Mouse (Mus musculus) hindbrain, embryonic 16.5 days (tissue): ENCODE results near the gene Olfr943. TPM values are rescaled to one million over a fixed set of nuclear protein-coding genes. Genes with fewer than 3 reads are reported as not detected.

Source experiments
- ATAC-seq: fragments of 200-750 bp; cut with Nextera tagmentation; 2 replicates; pipeline ENCODE4 v1.8.0; 2017; ENCODE audit warnings: moderate TSS enrichment, moderate library complexity
- H3K27ac ChIP-seq: fragments of 300-500 bp; sonication (generic); 2 replicates; pipeline ENCODE4 v1.5.1; 2014; ENCODE audit warnings: low read depth, mild to moderate bottlenecking, control low read depth, low read length, moderate library complexity
- H3K27me3 ChIP-seq: fragments of 300-500 bp; sonication (generic); replicated peaks from 2 replicates; pipeline ENCODE4 v1.6.1; 2014; ENCODE audit warnings: low read length; ENCODE audit not compliant: control insufficient read depth, insufficient read depth
- H3K36me3 ChIP-seq: fragments of 300-500 bp; sonication (generic); 2 replicates; pipeline ENCODE4 v1.6.1; 2014; ENCODE audit warnings: mild to moderate bottlenecking, low read length, moderate library complexity, mixed read lengths; ENCODE audit not compliant: control insufficient read depth, insufficient read depth
- H3K4me1 ChIP-seq: fragments of 300-500 bp; sonication (generic); 2 replicates; pipeline ENCODE4 v1.6.1; 2014; ENCODE audit warnings: low read depth, low read length; ENCODE audit not compliant: control insufficient read depth, insufficient read depth
- H3K4me2 ChIP-seq: fragments of 300-500 bp; sonication (generic); 2 replicates; pipeline ENCODE4 v1.6.1; 2014; ENCODE audit warnings: mild to moderate bottlenecking, low read length, control low read depth, moderate library complexity
- H3K4me3 ChIP-seq: fragments of 300-500 bp; sonication (generic); 2 replicates; pipeline ENCODE4 v1.5.1; 2014; ENCODE audit warnings: mild to moderate bottlenecking, low read length, control low read depth, moderate library complexity
- H3K9ac ChIP-seq: fragments of 300-500 bp; sonication (generic); 2 replicates; pipeline ENCODE4 v1.6.1; 2014; ENCODE audit warnings: low read depth, mild to moderate bottlenecking, control low read depth, low read length, moderate library complexity
- H3K9me3 ChIP-seq: fragments of 300-500 bp; sonication (generic); 2 replicates; pipeline ENCODE4 v1.6.1; 2014; ENCODE audit warnings: mild to moderate bottlenecking, low read length, moderate library complexity; ENCODE audit not compliant: control insufficient read depth
- WGBS: fragments of 180-500 bp; shearing (Covaris S2); extraction: QIAGEN DNeasy Blood & Tissue Kit; methylation state at CpG from one replicate; pipeline ENCODE4 v1.1.7; 2014; 5-methylcytosine and 5-hydroxymethylcytosine counted together
- polyA plus RNA-seq: library from polyadenylated mRNA; unstranded; fragments of >200 nt; fragmentation: Nextera tagmentation; extraction: Ambion mirVana; gene quantifications from 2 replicates; pipeline ENCODE4 v1.2.1, GENCODE M21; 2015

Gene Olfr943
- not detected in 2 replicates for polyA plus RNA-seq

DNA sequence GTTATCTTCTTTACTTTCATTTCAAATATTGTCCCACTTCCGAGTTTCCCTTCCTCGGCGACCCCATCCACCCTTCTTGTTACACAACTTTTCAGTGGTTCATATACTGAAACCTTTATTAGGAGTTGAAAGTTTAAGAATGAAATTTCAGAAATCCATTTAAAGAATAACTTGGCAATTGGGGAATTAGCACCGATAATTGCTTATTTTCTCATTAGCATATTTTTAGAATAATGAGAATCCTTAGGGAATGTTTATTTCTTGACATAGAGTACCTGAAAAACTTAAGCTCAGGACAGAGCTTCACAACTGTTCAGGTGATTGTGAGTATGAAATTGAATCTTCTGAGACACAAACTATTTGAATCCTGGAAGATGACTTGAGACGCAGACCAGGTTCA lies at the start of gene Olfr943:
TSS of gene Olfr943 (plus strand) at position 301 of the 400 bp plus-strand sequence.
- no peaks in the 10 kb centered on the region for H3K4me1 ChIP-seq
- H3K9ac ChIP-seq, result no peak within 1 kb of the TSS
- H3K36me3 ChIP-seq, result no peaks in the 10 kb centered on the region
- WGBS, result 95% methylated on average over 5 of the region's 5 CpGs
- ATAC-seq, result no peak
- no peak within 1 kb of the TSS for H3K4me3 ChIP-seq
- no peak within 1 kb of the TSS for H3K4me2 ChIP-seq
- no peaks in the 10 kb centered on the region for H3K9me3 ChIP-seq
- H3K27ac ChIP-seq, result no peak within 1 kb of the TSS
- no peaks in the 10 kb centered on the region for H3K27me3 ChIP-seq

DNA sequence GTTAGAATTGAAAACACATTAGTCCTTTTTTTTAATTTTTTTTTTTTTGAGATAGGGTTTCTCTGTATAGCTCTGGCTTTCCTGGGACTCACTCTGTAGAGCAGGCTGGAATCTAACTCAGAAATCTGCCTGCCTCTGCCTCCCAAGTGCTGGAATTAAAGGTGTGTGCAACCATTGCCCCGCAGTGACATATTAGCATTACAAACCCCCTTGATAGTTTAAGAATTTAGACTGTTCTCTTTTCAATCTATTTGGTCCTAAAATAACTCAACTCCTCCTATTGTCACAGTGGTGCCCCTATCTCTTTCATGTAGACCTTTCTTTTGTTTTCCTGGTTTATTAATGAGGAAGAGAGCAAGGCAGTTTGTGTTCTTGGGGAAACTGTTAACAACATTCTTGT lies 38.8 kb upstream of the Olfr943 start:
- H3K4me1 ChIP-seq, result no peaks in the 10 kb centered on the region
- H3K9me3 ChIP-seq, result no peaks in the 10 kb centered on the region
- no peaks in the 10 kb centered on the region for H3K27me3 ChIP-seq
- no peaks in the 10 kb centered on the region for H3K36me3 ChIP-seq
- H3K27ac ChIP-seq, result no peak overlapping the region
- WGBS, result 81% methylated on average over 1 of the region's 1 CpGs
- no peak overlapping the region for H3K4me2 ChIP-seq
- ATAC-seq, result no peak
- H3K9ac ChIP-seq, result no peak overlapping the region
- H3K4me3 ChIP-seq, result no peak overlapping the region

DNA sequence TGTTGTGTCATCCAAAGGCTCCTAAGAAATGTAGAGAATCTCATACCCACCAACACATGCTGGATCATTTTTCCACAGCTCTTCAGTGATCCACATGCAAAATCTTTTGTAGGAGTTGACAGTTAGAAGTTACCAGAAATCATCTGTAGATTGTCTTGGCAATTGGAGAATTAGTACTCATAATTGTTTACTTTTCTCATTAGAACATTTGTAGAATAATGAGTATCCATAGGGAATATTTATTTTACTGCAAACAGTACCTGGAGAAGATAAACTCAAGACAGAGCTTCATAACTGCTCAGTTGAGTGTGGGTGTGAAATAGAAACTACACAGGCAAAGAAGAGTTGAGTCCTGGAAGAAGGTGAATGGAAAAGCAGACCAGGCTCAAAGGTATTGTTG lies 38.3 kb upstream of the Olfr943 start, which contains the start of gene Olfr27:
TSS of gene Olfr27 (plus strand) at position 301 of the 400 bp plus-strand sequence.
- ATAC-seq, result no peak
- Histone ChIP-seq H3K4me3 (no peak within 1 kb of the TSS), H3K36me3 (no peaks in the 10 kb centered on the region), H3K4me2 (no peak within 1 kb of the TSS), H3K27ac (no peak within 1 kb of the TSS), H3K9me3 (no peaks in the 10 kb centered on the region), H3K9ac (no peak within 1 kb of the TSS), H3K4me1 (no peaks in the 10 kb centered on the region), H3K27me3 (no peaks in the 10 kb centered on the region)

DNA sequence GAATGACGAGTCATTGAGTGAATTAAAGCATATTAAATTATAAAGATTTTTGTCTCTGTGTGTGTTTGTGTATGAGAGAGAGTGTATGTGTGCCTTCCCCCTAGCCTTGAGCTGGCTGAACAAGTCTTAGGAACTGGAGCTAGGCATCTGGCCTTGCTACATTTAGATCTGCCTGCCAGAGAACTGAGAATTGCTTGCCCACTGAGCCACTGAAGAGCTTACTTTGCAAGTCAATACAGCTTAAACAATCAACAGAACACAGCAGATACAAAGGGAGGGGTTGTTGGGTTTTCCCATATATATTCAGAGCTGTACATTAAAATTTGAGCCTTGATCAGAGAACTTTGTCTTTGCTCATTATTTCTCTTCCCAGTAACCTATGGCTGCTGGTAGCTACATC lies 13.7 kb upstream of the Olfr943 start:
- Histone ChIP-seq H3K4me2 (no peak overlapping the region), H3K36me3 (no peaks in the 10 kb centered on the region), H3K9me3 (no peaks in the 10 kb centered on the region), H3K4me3 (no peak overlapping the region), H3K27ac (no peak overlapping the region), H3K4me1 (no peaks in the 10 kb centered on the region), H3K27me3 (no peaks in the 10 kb centered on the region), H3K9ac (no peak overlapping the region)
- WGBS, result 51% methylated on average over 1 of the region's 1 CpGs
- no peak for ATAC-seq

DNA sequence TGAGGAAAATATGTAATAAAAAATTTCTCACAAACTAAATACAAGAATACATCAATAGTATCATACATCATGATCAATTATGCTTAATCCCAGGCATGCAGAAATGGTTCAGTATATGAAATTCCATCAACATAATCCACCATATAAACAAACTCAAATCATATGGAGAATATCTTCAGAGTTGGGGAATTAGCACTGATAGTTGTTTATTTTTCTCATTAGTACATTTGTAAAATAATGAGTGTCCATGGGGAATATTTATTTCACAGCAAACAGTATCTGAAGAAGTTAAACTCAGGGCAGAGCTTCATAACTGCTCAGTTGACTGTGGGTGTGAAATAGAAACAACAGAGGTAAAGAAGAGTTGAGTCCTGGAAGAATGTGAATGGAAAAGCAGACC lies 35.5 kb downstream of the Olfr943 start, which contains the start of gene Olfr944:
TSS of gene Olfr944 (plus strand) at position 301 of the 400 bp plus-strand sequence.
- Histone ChIP-seq H3K9ac (no peak within 1 kb of the TSS), H3K36me3 (no peaks in the 10 kb centered on the region), H3K4me2 (no peak within 1 kb of the TSS), H3K27ac (no peak within 1 kb of the TSS), H3K27me3 (no peaks in the 10 kb centered on the region), H3K9me3 (no peaks in the 10 kb centered on the region), H3K4me3 (no peak within 1 kb of the TSS), H3K4me1 (no peaks in the 10 kb centered on the region)
- ATAC-seq, result no peak

Other genes with a start within 250 kb of the Olfr943 start
- not detected in 2 replicates for gene Olfr930, start 236.5 kb upstream of the Olfr943 start, polyA plus RNA-seq
- not detected in 2 replicates for gene Olfr933, start 194.0 kb upstream of the Olfr943 start, polyA plus RNA-seq
- not detected in 2 replicates for gene Olfr934, start 178.0 kb upstream of the Olfr943 start, polyA plus RNA-seq
- not detected in 2 replicates for gene Olfr935, start 166.6 kb upstream of the Olfr943 start, polyA plus RNA-seq
- not detected in 2 replicates for gene Olfr146, start 142.9 kb upstream of the Olfr943 start, polyA plus RNA-seq
- not detected in 2 replicates for gene Olfr937, start 101.4 kb upstream of the Olfr943 start, polyA plus RNA-seq
- not detected in 2 replicates for gene Olfr938, start 87.4 kb upstream of the Olfr943 start, polyA plus RNA-seq
- not detected in 2 replicates for gene Olfr27, start 38.2 kb upstream of the Olfr943 start, polyA plus RNA-seq
- not detected in 2 replicates for gene Olfr944, start 35.6 kb downstream of the Olfr943 start, polyA plus RNA-seq
- gene Olfr1537, start 83.7 kb downstream of the Olfr943 start, polyA plus RNA-seq, result not detected in 2 replicates
- gene Olfr945, start 110.5 kb downstream of the Olfr943 start, polyA plus RNA-seq, result not detected in 2 replicates
- not detected in 2 replicates for gene Olfr948, start 159.7 kb downstream of the Olfr943 start, polyA plus RNA-seq
- not detected in 2 replicates for gene Olfr951, start 221.1 kb downstream of the Olfr943 start, polyA plus RNA-seq